Mouse (Mus musculus): ENCODE results near the gene Trim43a. TPM values are rescaled to one million over a fixed set of nuclear protein-coding genes. Genes with fewer than 3 reads are reported as not detected.
"Not testable (repeated sequence)": the region's sequence is repeated elsewhere in the genome, so short reads cannot be mapped to it uniquely, and the experiment has no call there.

The Trim43a gene
- polyA plus RNA-seq, 1 experiment = 0.11 TPM

GRCm38 (mm10) chr9:88599206-88600162, 18.8 kb downstream of the Trim43a start:
- TF ChIP-seq POLR2A (IDR thresholded peaks at IDR 0.05; ENCODE audit: control insufficient read depth, extremely low read depth, insufficient read depth, low read length, poor library complexity) = 0 out of 2 replicates have a peak, but pooled peaks have one; percentile 29
- DNase-seq = peak; percentile 95
- H3K4me3 ChIP-seq (ENCODE audit: control insufficient read depth, insufficient read depth, low read length) = peak overlapping the region; percentile 47
- 2% methylated on average over 48 of the region's 50 CpGs for whole genome bisulfite sequencing
- not testable (repeated sequence) for H3K27me3 ChIP-seq (ENCODE audit: control insufficient read depth, insufficient read depth, low read length); H3K4me1 ChIP-seq (replicated peaks; ENCODE audit: control insufficient read depth, insufficient read depth, low read length); H3K36me3 ChIP-seq (ENCODE audit: control insufficient read depth, insufficient read depth, low read length); H3K27ac ChIP-seq (ENCODE audit: control insufficient read depth, insufficient read depth, low read length)

DNA sequence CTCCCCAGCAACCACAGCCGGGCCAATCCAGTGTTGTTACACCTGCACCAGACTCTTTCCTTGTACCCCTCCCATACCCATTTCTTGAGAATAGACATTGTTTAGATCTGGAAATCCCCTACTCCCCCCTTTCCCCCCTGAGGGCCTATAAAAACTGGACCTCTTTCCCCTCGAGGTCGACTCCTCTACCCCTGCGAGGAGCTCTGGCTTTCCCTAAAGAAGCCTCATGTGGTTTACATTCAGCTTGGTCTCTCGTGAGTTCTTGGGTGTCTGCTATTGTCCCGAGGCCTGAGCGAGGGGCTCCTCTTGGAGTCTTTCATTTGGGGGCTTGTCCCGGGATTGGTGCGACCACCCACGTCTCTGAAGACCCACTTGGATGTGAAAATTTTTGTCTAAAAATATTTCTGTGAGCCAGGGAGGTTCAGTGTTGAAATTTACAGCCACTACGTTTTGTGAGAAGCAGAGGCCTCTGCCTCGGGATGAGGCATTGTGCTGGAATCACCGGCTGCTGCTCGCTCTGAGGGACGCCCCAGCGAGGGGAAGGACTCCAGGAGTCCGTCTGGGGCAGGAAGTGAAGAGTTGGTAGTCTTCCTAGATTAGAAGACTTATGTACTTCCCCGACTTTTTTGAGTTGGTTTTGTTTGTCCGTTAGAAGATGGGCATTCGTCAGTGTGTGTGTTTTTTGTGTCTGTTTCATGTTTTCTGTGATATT, 45.3 kb downstream of the Trim43a start:
- H3K4me3 ChIP-seq (ENCODE audit: control insufficient read depth, insufficient read depth, low read length); H3K36me3 ChIP-seq (ENCODE audit: control insufficient read depth, insufficient read depth, low read length); H3K4me1 ChIP-seq (replicated peaks; ENCODE audit: control insufficient read depth, insufficient read depth, low read length); DNase-seq; H3K27ac ChIP-seq (ENCODE audit: control insufficient read depth, insufficient read depth, low read length); H3K27me3 ChIP-seq (ENCODE audit: control insufficient read depth, insufficient read depth, low read length): not testable (repeated sequence)
- WGBS = 80% methylated on average over 15 of the region's 20 CpGs

DNA sequence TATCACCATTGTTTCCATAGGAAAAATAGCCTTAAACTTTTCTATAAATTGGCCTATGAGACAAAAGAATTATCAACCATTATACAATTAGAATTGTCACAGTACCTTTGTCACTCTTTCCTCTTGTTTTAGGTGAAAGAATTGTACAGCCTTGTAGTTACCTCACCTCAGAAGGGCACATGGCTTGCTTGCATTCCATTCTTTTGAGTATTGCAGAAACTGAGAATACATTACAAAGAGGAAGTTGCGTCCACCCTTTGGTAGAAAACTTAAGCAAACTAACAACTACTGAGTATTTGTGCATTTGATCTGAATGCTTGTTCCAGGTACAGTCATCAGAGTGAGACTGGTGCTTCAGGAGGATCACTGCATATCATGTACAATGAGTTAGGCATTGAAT, 57.4 kb downstream of the Trim43a start:
- not testable (repeated sequence) for H3K4me1 ChIP-seq (replicated peaks; ENCODE audit: control insufficient read depth, insufficient read depth, low read length); H3K36me3 ChIP-seq (ENCODE audit: control insufficient read depth, insufficient read depth, low read length); DNase-seq; H3K27me3 ChIP-seq (ENCODE audit: control insufficient read depth, insufficient read depth, low read length); H3K27ac ChIP-seq (ENCODE audit: control insufficient read depth, insufficient read depth, low read length); H3K4me3 ChIP-seq (ENCODE audit: control insufficient read depth, insufficient read depth, low read length)
- WGBS = 89% methylated on average over 1 of the region's 1 CpGs

Other genes starting within 250 kb of the Trim43a start
- gene Snx14, start 141.9 kb upstream of the Trim43a start, polyA plus RNA-seq (2012; rRNA removed) = 10.3 and 10.6 TPM in 2 replicates
- 1.1 and 1.3 TPM in 2 replicates for gene Gm20537, start 124.3 kb upstream of the Trim43a start, polyA plus RNA-seq (2012; rRNA removed)
- gene Syncrip, start 98.3 kb upstream of the Trim43a start, polyA plus RNA-seq (2012; rRNA removed) = 12.4 and 15.9 TPM in 2 replicates
- gene Zfp949, start 32.9 kb upstream of the Trim43a start, polyA plus RNA-seq (2012; rRNA removed) = 6.3 and 8.6 TPM in 2 replicates
- 14.7 and 15.2 TPM in 2 replicates for gene Mthfsl, start 139.4 kb downstream of the Trim43a start, polyA plus RNA-seq (2012; rRNA removed)
- gene Bcl2a1d, start 151.0 kb downstream of the Trim43a start, polyA plus RNA-seq (2012; rRNA removed) = 8.5 and 13.2 TPM in 2 replicates